Mouse (Mus musculus) cerebellum, adult 2 months (tissue): Measurements from ENCODE around the gene Otud1. TPM values are rescaled to one million over a fixed set of nuclear protein-coding genes. Genes with fewer than 3 reads are reported as not detected.
A peak's percentile ranks its signal among the peaks of the same experiment; 100 is the strongest.

ENCODE experiments used
- DNase-seq, 2 experiments: peaks; one replicate each; pipeline ENCODE4 v3.0.0; 2021
- H3K27ac ChIP-seq: fragments of 200-500 bp; 2 replicates; pipeline ENCODE4 v1.5.1; 2012; ENCODE audit warnings: low read length, control low read depth, inconsistent platforms; ENCODE audit not compliant: insufficient read depth
- H3K27me3 ChIP-seq: fragments of 200-500 bp; 2 replicates; pipeline ENCODE4 v1.6.1; 2012; ENCODE audit warnings: inconsistent platforms, mild to moderate bottlenecking, low read length, moderate library complexity; ENCODE audit not compliant: control insufficient read depth, insufficient read depth
- H3K4me1 ChIP-seq: fragments of 200-500 bp; 2 replicates; pipeline ENCODE4 v1.6.1; 2011; ENCODE audit warnings: low read length; ENCODE audit not compliant: control insufficient read depth, insufficient read depth
- H3K4me3 ChIP-seq: fragments of 200-500 bp; replicated peaks from 2 replicates; pipeline ENCODE3; 2011; ENCODE audit warnings: mild to moderate bottlenecking, low read depth, low read length, control low read depth; ENCODE audit not compliant: insufficient read depth
- CTCF ChIP-seq: fragments of 200-500 bp; IDR thresholded peaks from 2 replicates; pipeline ENCODE4 v1.5.1; 2011; ENCODE audit warnings: low read depth, mild to moderate bottlenecking, control low read depth, low read length, moderate library complexity, borderline replicate concordance; ENCODE audit not compliant: insufficient read depth
- POLR2A ChIP-seq: fragments of 200-500 bp; IDR thresholded peaks from 2 replicates; pipeline ENCODE4 v1.6.1; 2011; ENCODE audit warnings: low read length, control low read depth, borderline replicate concordance; ENCODE audit not compliant: insufficient read depth
- WGBS: fragments of 180-500 bp; shearing (Covaris S2); methylation state at CpG from one replicate; pipeline ENCODE4 v1.1.7; 2018; 5-methylcytosine and 5-hydroxymethylcytosine counted together
- polyA plus RNA-seq: library from polyadenylated mRNA; depleted of rRNA; stranded (reverse); fragments of >200 nt; gene quantifications from 2 replicates; pipeline ENCODE4 v1.2.3, GENCODE M21; 2012

Otud1 gene
- polyA plus RNA-seq, 1 experiment: 6.3 TPM

GRCm38 (mm10) chr2:19645182-19645581 lies 12.4 kb upstream of the Otud1 start:
- Histone ChIP-seq H3K4me1 (no peaks in the 10 kb centered on the region), H3K4me3 (no peak overlapping the region), H3K27me3 (no peaks in the 10 kb centered on the region), H3K27ac (no peak overlapping the region)
- WGBS: 68% methylated on average over 2 of the region's 2 CpGs
- TF ChIP-seq POLR2A (no peak), CTCF (no peak)
- DNase-seq: no peak

- 82% methylated on average over 4 of the region's 4 CpGs for WGBS
- H3K4me1 ChIP-seq: no peaks in the 10 kb centered on the region
- H3K4me3 ChIP-seq: no peak overlapping the region
- H3K27ac ChIP-seq: no peak overlapping the region
- TF ChIP-seq POLR2A (no peak), CTCF (no peak)
- DNase-seq: no peak
- H3K27me3 ChIP-seq: no peaks in the 10 kb centered on the region
These were observed 11.4 kb upstream of the Otud1 start for GRCm38 (mm10) chr2:19646144-19646543.

GRCm38 (mm10) chr2:19646910-19647309 lies 10.6 kb upstream of the Otud1 start:
- Histone ChIP-seq H3K4me3 (no peak overlapping the region), H3K27me3 (no peaks in the 10 kb centered on the region), H3K27ac (no peak overlapping the region), H3K4me1 (no peaks in the 10 kb centered on the region)
- no peak for DNase-seq
- TF ChIP-seq POLR2A: no peak
- 14% methylated on average over 1 of the region's 1 CpGs for WGBS

GRCm38 (mm10) chr2:19656436-19656835 lies 1.1 kb upstream of the Otud1 start:
- Histone ChIP-seq H3K4me1 (no peaks in the 10 kb centered on the region), H3K27me3 (no peaks in the 10 kb centered on the region), H3K27ac (no peak overlapping the region), H3K4me3 (no peak overlapping the region)
- WGBS: 36% methylated on average over 5 of the region's 5 CpGs
- DNase-seq: peak; percentile 24 to 25
- no peak for TF ChIP-seq POLR2A
- no peak for TF ChIP-seq CTCF

- DNase-seq: peak in 1 of 2 experiments; percentile 60
- TF ChIP-seq POLR2A: no peak
- no peak for TF ChIP-seq CTCF
- Histone ChIP-seq H3K27ac (peak overlapping the region; percentile 82), H3K4me1 (no peaks in the 10 kb centered on the region), H3K4me3 (peak overlapping the region; percentile 67), H3K27me3 (no peaks in the 10 kb centered on the region)
- WGBS: under 1% methylated on average over 106 of the region's 108 CpGs
These were observed 483 bp downstream of the Otud1 start for GRCm38 (mm10) chr2:19657881-19658589.

- DNase-seq: peak; percentile 38 to 57
- 3% methylated on average over 49 of the region's 49 CpGs for WGBS
These were observed 1.3 kb downstream of the Otud1 start for GRCm38 (mm10) chr2:19658661-19659384.

GRCm38 (mm10) chr2:19660875-19661274 lies 3.3 kb downstream of the Otud1 start:
- no peak overlapping the region for H3K27ac ChIP-seq
- no peak for TF ChIP-seq POLR2A
- TF ChIP-seq CTCF: no peak
- no peak for DNase-seq
- no peaks in the 10 kb centered on the region for H3K27me3 ChIP-seq
- no peak overlapping the region for H3K4me3 ChIP-seq
- H3K4me1 ChIP-seq: no peaks in the 10 kb centered on the region

More at GRCm38 (mm10) chr2:19658661-19659384, 1.3 kb downstream of the Otud1 start:
- Histone ChIP-seq H3K27ac (no peak overlapping the region; the same call in 1 of the 2 replicates), H3K27me3 (no peaks in the 10 kb centered on the region), H3K4me1 (no peaks in the 10 kb centered on the region), H3K4me3 (peak overlapping the region; percentile 67)
- TF ChIP-seq CTCF: no peak
- TF ChIP-seq POLR2A: no peak
